Mouse (Mus musculus): ENCODE data around the gene 4933407L21Rik.
"Not testable (repeated sequence)": the region's sequence is repeated elsewhere in the genome, so short reads cannot be mapped to it uniquely, and the experiment has no call there.

4933407L21Rik gene

GRCm38 (mm10) chr1:85962081-85962480 is 33.8 kb downstream of the 4933407L21Rik start:
- no peaks in the 10 kb centered on the region for H3K36me3 ChIP-seq (ENCODE audit: control insufficient read depth, insufficient read depth, low read length, poor library complexity, severe bottlenecking)
- H3K27me3 ChIP-seq (ENCODE audit: control insufficient read depth, insufficient read depth, low read length, poor library complexity, severe bottlenecking): no peaks in the 10 kb centered on the region
- DNase-seq (ENCODE audit: low read depth, low spot score): peak; percentile 67

DNA sequence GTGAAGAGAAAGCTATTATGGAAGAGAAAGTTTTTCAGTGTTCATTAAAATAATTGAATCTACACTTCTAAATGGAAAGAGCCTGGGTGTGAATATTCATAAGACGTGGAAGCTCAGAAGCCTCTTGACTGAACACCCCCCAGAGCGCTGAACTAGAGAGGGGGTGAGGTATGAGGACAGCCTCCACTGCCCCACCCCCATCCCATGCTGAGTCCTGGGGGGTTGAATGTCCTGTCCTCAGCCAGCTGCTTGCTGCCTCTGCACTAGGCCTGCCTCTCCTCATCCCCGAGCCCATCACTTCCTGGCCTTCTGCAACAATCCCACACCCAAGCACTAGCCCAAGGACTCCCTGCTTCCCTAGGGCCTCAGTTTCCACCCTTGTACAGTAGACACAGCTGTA is 37.6 kb downstream of the 4933407L21Rik start:
- Histone ChIP-seq H3K27me3 (ENCODE audit: control insufficient read depth, insufficient read depth, low read length, poor library complexity, severe bottlenecking) (no peaks in the 10 kb centered on the region), H3K36me3 (ENCODE audit: control insufficient read depth, insufficient read depth, low read length, poor library complexity, severe bottlenecking) (no peaks in the 10 kb centered on the region)
- no peak for DNase-seq (ENCODE audit: low read depth, low spot score)

DNA sequence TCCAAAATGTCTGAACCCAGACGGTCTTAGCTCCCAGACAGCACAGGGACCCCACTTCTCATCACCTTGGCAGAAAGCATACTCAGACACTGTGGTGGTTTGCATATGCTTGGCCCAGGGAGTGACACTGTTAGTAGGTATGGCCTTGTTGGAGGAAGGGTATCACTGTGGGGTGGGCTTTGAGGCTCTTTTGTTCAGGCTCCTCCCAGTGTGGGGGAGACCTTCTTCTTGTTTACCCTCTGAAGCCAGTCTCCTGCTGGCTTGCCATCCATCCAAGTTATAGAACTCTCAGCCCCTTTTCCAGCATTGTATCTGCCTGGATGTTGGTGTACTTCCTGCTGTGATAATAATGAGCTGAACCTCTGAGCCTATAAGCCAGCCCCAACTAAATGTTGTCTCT is 40.8 kb downstream of the 4933407L21Rik start:
- Histone ChIP-seq H3K27me3 (ENCODE audit: control insufficient read depth, insufficient read depth, low read length, poor library complexity, severe bottlenecking) (no peaks in the 10 kb centered on the region), H3K36me3 (ENCODE audit: control insufficient read depth, insufficient read depth, low read length, poor library complexity, severe bottlenecking) (no peaks in the 10 kb centered on the region)
- no peak for DNase-seq (ENCODE audit: low read depth, low spot score)

DNA sequence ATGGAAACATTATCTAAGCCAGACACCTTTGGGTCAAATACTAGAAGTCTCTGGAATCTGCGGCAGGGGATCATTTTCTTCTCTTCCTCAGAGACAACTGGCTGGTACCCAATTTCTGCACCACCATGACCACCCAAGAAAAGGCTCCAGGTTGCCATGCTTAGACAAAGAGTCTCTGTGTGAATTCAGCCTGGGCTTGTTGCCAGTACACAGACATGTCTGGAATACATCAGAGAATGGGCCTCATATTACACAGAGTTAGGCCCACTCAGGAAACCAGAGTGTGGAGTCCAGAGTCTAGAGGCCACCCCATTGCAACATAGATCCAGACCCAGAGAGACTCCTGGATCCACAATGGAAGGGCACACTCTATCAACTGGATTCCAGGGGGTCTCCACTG is 41.2 kb downstream of the 4933407L21Rik start:
- no peak for DNase-seq (ENCODE audit: low read depth, low spot score)
- no peaks in the 10 kb centered on the region for H3K36me3 ChIP-seq (ENCODE audit: control insufficient read depth, insufficient read depth, low read length, poor library complexity, severe bottlenecking)
- no peaks in the 10 kb centered on the region for H3K27me3 ChIP-seq (ENCODE audit: control insufficient read depth, insufficient read depth, low read length, poor library complexity, severe bottlenecking)

DNA sequence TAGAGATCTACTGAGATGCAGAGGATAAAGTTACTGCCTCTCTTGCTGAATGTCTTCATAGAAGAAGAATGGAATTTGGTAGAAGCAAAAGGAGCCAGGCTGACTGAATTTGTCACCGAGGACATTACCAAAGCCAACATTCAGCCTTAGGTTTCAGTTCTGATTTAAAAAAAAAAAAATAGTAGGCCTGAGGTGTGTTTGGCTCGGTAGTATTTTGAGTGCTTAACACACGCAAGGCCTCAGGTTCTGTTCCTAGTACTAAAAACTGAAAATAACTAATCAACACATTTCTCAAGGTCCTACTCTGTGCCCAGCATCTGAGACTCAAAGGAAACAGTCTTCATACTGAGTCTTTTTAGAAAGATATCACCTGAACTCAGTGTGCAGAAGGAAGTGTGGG is 42.8 kb downstream of the 4933407L21Rik start:
- H3K27me3 ChIP-seq (ENCODE audit: control insufficient read depth, insufficient read depth, low read length, poor library complexity, severe bottlenecking): no peaks in the 10 kb centered on the region
- H3K36me3 ChIP-seq (ENCODE audit: control insufficient read depth, insufficient read depth, low read length, poor library complexity, severe bottlenecking): no peaks in the 10 kb centered on the region
- no peak for DNase-seq (ENCODE audit: low read depth, low spot score)

DNA sequence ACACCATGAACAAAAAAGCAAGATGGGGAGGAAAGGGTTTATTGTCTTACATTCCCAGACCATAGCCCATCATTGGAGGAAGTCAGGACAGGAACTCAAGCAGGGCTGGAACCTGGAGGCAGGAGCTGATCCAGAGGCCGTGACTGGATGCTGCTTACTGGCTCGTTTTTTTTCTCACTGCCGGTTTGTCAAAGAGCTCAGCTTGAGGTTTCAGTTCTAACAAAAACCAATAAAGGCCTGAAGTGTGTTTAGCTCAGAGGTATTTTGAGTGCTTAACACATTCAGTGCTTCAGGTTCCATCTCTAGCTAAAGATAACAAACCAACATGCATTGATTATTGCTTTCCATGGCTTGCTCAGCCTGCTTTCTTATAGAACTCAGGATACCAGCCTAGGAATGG is 44.1 kb downstream of the 4933407L21Rik start:
- DNase-seq (ENCODE audit: low read depth, low spot score): no peak
- H3K36me3 ChIP-seq (ENCODE audit: control insufficient read depth, insufficient read depth, low read length, poor library complexity, severe bottlenecking): no peaks in the 10 kb centered on the region

GRCm38 (mm10) chr1:85973468-85973877 is 45.2 kb downstream of the 4933407L21Rik start:
- no peak for DNase-seq (ENCODE audit: low read depth, low spot score)
- Histone ChIP-seq H3K36me3 (ENCODE audit: control insufficient read depth, insufficient read depth, low read length, poor library complexity, severe bottlenecking) (no peaks in the 10 kb centered on the region), H3K27me3 (ENCODE audit: control insufficient read depth, insufficient read depth, low read length, poor library complexity, severe bottlenecking) (no peaks in the 10 kb centered on the region)

More for the DNA sequence above, 44.1 kb downstream of the 4933407L21Rik start:
- H3K27me3 ChIP-seq (ENCODE audit: control insufficient read depth, insufficient read depth, low read length, poor library complexity, severe bottlenecking): no peaks in the 10 kb centered on the region

DNA sequence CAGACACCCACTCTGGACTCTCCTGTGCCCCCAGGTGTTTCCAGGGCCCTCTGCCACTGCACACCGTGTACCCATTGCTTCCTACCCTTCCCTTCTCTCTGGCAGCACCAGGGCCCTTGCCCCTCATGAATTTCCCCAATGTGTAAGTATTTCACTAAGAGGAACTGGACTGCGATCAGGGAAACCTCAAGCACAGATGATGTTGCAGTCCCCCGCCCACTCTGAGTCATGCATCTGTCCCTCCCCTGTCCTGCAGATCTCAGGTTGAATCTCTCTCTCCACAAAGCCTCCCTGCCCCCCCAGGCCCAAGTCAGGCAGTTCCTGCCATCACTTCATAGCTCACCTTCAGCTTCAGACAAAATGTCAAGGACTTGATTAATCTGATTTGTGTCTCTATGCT is 49.4 kb downstream of the 4933407L21Rik start:
- Histone ChIP-seq H3K36me3 (ENCODE audit: control insufficient read depth, insufficient read depth, low read length, poor library complexity, severe bottlenecking) (no peaks in the 10 kb centered on the region), H3K27me3 (ENCODE audit: control insufficient read depth, insufficient read depth, low read length, poor library complexity, severe bottlenecking) (no peaks in the 10 kb centered on the region)
- DNase-seq (ENCODE audit: low read depth, low spot score): peak; percentile 58

DNA sequence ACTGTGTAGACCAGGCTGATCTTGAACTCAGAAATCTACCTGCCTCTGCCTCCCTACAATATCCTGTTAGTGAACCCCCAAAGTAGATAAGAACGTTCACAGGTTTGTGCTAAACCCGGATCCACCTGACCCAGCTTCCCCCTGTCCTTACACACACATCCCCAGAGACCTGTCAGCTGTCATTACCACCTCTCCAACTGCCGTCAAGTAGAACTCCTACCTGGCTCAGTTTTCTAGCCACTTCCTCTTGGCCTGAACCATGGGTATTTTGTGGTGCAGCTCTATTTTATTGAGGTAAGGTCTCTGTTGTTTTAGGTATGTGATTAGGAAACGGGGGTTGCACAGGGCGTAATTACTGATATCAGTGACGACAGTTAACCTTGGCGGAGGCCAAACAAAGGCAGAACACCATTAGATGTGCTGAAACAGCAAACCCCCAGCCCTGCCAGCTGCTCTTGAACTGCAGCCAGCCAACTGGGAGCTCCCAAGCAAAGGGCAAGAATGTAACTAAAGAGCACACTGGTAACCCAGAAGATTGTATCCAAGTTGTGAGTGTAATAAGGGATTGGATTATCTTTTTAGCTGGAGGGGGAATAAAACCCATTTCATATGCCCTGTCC is 53.6 kb downstream of the 4933407L21Rik start:
- Histone ChIP-seq H3K27me3 (ENCODE audit: control insufficient read depth, insufficient read depth, low read length, poor library complexity, severe bottlenecking) (no peaks in the 10 kb centered on the region), H3K36me3 (ENCODE audit: control insufficient read depth, insufficient read depth, low read length, poor library complexity, severe bottlenecking) (no peaks in the 10 kb centered on the region)
- peak; percentile 73 for DNase-seq (ENCODE audit: low read depth, low spot score)

DNA sequence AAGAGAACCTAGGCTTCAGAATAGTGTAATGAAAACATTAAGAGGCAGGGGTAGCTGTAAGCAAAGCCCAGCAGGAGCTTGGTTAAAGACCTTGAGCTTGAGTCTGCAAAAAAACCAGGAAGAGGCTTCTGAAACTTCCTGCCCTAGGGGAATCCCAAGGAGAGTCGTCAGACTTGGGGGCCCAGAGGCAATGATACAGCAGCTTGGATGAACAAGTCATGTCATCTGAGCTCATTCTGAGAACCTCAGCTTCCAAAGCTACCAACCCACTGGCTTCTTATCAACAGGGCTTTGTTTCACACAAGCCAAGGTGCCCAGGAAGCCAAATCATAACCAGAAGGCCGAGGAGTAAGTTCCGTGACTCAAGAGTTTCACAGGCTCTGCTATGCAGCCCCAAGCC is 57.5 kb downstream of the 4933407L21Rik start:
- Histone ChIP-seq H3K36me3 (ENCODE audit: control insufficient read depth, insufficient read depth, low read length, poor library complexity, severe bottlenecking) (no peaks in the 10 kb centered on the region), H3K27me3 (ENCODE audit: control insufficient read depth, insufficient read depth, low read length, poor library complexity, severe bottlenecking) (no peaks in the 10 kb centered on the region)
- DNase-seq (ENCODE audit: low read depth, low spot score): peak; percentile 22

DNA sequence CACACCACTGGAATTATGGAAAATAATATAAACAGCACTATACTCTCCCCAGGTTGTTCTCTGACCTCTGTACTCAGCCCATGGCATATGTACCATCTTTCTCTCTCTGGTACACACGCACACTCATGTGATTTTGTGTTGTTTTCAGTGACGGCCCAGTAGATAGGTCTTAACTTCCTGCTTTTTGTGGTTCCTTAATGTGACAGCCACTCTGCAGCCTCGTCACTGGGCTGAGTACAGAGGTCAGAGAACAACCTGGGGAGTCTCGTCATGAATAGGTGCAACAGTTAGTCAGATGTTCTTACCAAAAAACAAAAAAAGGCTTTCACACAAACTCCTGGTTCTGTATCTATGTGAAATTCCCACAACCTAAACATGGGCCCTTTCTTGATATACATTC is 60.1 kb downstream of the 4933407L21Rik start:
- Histone ChIP-seq H3K36me3 (ENCODE audit: control insufficient read depth, insufficient read depth, low read length, poor library complexity, severe bottlenecking) (no peaks in the 10 kb centered on the region), H3K27me3 (ENCODE audit: control insufficient read depth, insufficient read depth, low read length, poor library complexity, severe bottlenecking) (no peaks in the 10 kb centered on the region)
- DNase-seq (ENCODE audit: low read depth, low spot score): peak; percentile 70

DNA sequence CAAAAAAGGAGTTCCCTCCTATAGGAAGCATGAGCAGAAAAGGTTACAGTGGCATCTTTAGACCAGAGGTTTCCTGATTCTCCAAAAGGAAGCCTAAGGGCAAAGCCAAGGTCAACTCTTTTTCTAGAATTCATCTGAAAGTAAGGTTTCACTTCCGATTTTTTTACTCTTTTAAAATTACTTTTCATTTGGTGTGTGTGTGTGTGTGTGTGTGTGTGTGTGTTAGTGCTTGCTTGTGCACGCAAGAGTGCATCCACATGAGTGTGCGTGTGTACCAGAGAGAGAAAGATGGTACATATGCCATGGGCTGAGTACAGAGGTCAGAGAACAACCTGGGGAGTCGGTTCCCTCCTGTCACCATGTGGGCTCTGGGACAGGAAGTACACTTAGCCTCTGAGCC is 60.6 kb downstream of the 4933407L21Rik start:
- DNase-seq (ENCODE audit: low read depth, low spot score): peak; percentile 46
- H3K36me3 ChIP-seq (ENCODE audit: control insufficient read depth, insufficient read depth, low read length, poor library complexity, severe bottlenecking): not testable (repeated sequence)

More for the DNA sequence above, 60.6 kb downstream of the 4933407L21Rik start:
- H3K27me3 ChIP-seq (ENCODE audit: control insufficient read depth, insufficient read depth, low read length, poor library complexity, severe bottlenecking): not testable (repeated sequence)
